Comparison of ENCODE assay signal across 14 mouse cellular contexts in genomic region chr17:15084226-15084848, GRCm38 (mm10). TPM values are rescaled to one million over a fixed set of nuclear protein-coding genes. Genes with fewer than 3 reads are reported as not detected.
DNase-seq lines count a peak whose midpoint lies in the region; ATAC-seq and TF ChIP-seq lines count a peak whose summit lies in the region.
"Had no signal": no experiment of that assay in that cellular context is flagged by ENCODE, and none has a peak within 500 bp of the region (broad histone marks: within the 10 kb centered on the region; RNA-seq: fewer than 3 reads in every experiment).

No protein-coding gene starts in this region.

- DNase-seq in c-Kit-positive CD71-positive TER-119-negative erythroid progenitor cells, embryonic 14.5 days (ENCODE audit: low read depth) = peak; percentile 66
- DNase-seq in limb, embryonic 11.5 days (ENCODE audit: low spot score) = no peak
- no peak for DNase-seq in yolk sac, embryonic 10.5 days (ENCODE audit: low spot score)
- DNase-seq: adrenal gland, adult 2 months; cerebellum, adult 11-12 months; gastrocnemius, postnatal 10 days; thymus, postnatal 25 days had no signal

- H3K4me2 ChIP-seq in intestine, embryonic 15.5 days (replicated peaks) = no peak overlapping the region
- H3K4me2 ChIP-seq in intestine, postnatal 0 days (replicated peaks; ENCODE audit: low read depth) = no peak overlapping the region
- H3K4me2 ChIP-seq in limb, embryonic 11.5 days (ENCODE audit: low read depth, severe bottlenecking) = no peak overlapping the region
- H3K4me2 ChIP-seq in hindbrain, embryonic 12.5 days (replicated peaks) = no peak overlapping the region
- no peak overlapping the region for H3K4me2 ChIP-seq in kidney, embryonic 14.5 days (replicated peaks; ENCODE audit: low read depth, low read length)
- H3K4me2 ChIP-seq: embryonic facial prominence, embryonic 15.5 days had no signal

- TF ChIP-seq CTCF in intestine, postnatal 0 days (IDR thresholded peaks at IDR 0.05; ENCODE audit: low read depth) = no peak

- H3K36me3 ChIP-seq in intestine, embryonic 15.5 days = no peaks in the 10 kb centered on the region
- no peaks in the 10 kb centered on the region for H3K36me3 ChIP-seq in intestine, postnatal 0 days (ENCODE audit: control insufficient read depth, insufficient read depth)
- H3K36me3 ChIP-seq in limb, embryonic 11.5 days (ENCODE audit: control insufficient read depth, insufficient read depth, low read length) = no peaks in the 10 kb centered on the region
- no peaks in the 10 kb centered on the region for H3K36me3 ChIP-seq in hindbrain, embryonic 12.5 days
- H3K36me3 ChIP-seq in kidney, embryonic 14.5 days (ENCODE audit: control insufficient read depth, insufficient read depth, low read length) = no peaks in the 10 kb centered on the region
- H3K36me3 ChIP-seq: embryonic facial prominence, embryonic 15.5 days had no signal

- no peaks in the 10 kb centered on the region for H3K27me3 ChIP-seq in intestine, embryonic 15.5 days (replicated peaks)
- H3K27me3 ChIP-seq in intestine, postnatal 0 days (replicated peaks; ENCODE audit: control insufficient read depth, insufficient read depth, low read length) = no peaks in the 10 kb centered on the region
- no peaks in the 10 kb centered on the region for H3K27me3 ChIP-seq in limb, embryonic 11.5 days (ENCODE audit: control insufficient read depth, insufficient read depth, low read length)
- peaks cover 4% of the 10 kb centered on the region; the same call in 1 of the 2 replicates for H3K27me3 ChIP-seq in hindbrain, embryonic 12.5 days
- H3K27me3 ChIP-seq in kidney, embryonic 14.5 days (ENCODE audit: control insufficient read depth, insufficient read depth, low read length) = no peaks in the 10 kb centered on the region
- H3K27me3 ChIP-seq: embryonic facial prominence, embryonic 15.5 days had no signal

- no peak overlapping the region for H3K27ac ChIP-seq in intestine, embryonic 15.5 days
- H3K27ac ChIP-seq in intestine, postnatal 0 days (ENCODE audit: low read depth, low read length) = no peak overlapping the region
- H3K27ac ChIP-seq in limb, embryonic 11.5 days (replicated peaks; ENCODE audit: low read depth, low read length) = 0 out of 2 replicates have a peak overlapping the region, but pooled peaks have one; percentile 8
- no peak overlapping the region for H3K27ac ChIP-seq in hindbrain, embryonic 12.5 days
- H3K27ac ChIP-seq in kidney, embryonic 14.5 days (ENCODE audit: low read depth, low read length) = no peak overlapping the region
- H3K27ac ChIP-seq: embryonic facial prominence, embryonic 15.5 days had no signal

- WGBS in intestine, embryonic 15.5 days = 65% methylated on average over 13 of the region's 13 CpGs
- WGBS in intestine, postnatal 0 days = 54% methylated on average over 13 of the region's 13 CpGs
- WGBS in limb, embryonic 11.5 days = 68% methylated on average over 13 of the region's 13 CpGs
- WGBS in hindbrain, embryonic 12.5 days = 61% methylated on average over 13 of the region's 13 CpGs
- WGBS in kidney, embryonic 14.5 days = 75% methylated on average over 13 of the region's 13 CpGs

- no peaks in the 10 kb centered on the region for H3K9me3 ChIP-seq in intestine, embryonic 15.5 days
- H3K9me3 ChIP-seq in intestine, postnatal 0 days (ENCODE audit: control insufficient read depth) = no peaks in the 10 kb centered on the region
- no peaks in the 10 kb centered on the region for H3K9me3 ChIP-seq in limb, embryonic 11.5 days (ENCODE audit: control insufficient read depth, low read length)
- H3K9me3 ChIP-seq in hindbrain, embryonic 12.5 days (replicated peaks) = no peaks in the 10 kb centered on the region
- H3K9me3 ChIP-seq in kidney, embryonic 14.5 days (ENCODE audit: control insufficient read depth, low read length) = no peaks in the 10 kb centered on the region
- H3K9me3 ChIP-seq: embryonic facial prominence, embryonic 15.5 days had no signal

- peaks cover 21% of the 10 kb centered on the region for H3K4me1 ChIP-seq in intestine, embryonic 15.5 days (replicated peaks)
- H3K4me1 ChIP-seq in intestine, postnatal 0 days (replicated peaks; ENCODE audit: control insufficient read depth, insufficient read depth, low read length) = peaks cover 4% of the 10 kb centered on the region; the same call in 1 of the 2 replicates
- H3K4me1 ChIP-seq in limb, embryonic 11.5 days (ENCODE audit: control insufficient read depth, insufficient read depth, low read length) = peaks cover 15% of the 10 kb centered on the region
- peaks cover 19% of the 10 kb centered on the region for H3K4me1 ChIP-seq in hindbrain, embryonic 12.5 days
- H3K4me1 ChIP-seq in kidney, embryonic 14.5 days (ENCODE audit: control insufficient read depth, insufficient read depth, low read length) = 0 out of 2 replicates have a peak, but pooled peaks cover 3% of the 10 kb centered on the region

- ATAC-seq in intestine, embryonic 15.5 days = peak; percentile 29; the same call in 1 of the 2 replicates
- no peak for ATAC-seq in intestine, postnatal 0 days
- ATAC-seq in limb, embryonic 11.5 days (ENCODE audit: insufficient number of reproducible peaks, low FRiP score, low TSS enrichment, low read depth) = no peak
- ATAC-seq in megakaryocyte-erythroid progenitor cell, adult 5-6 weeks (replicated peaks; ENCODE audit: low FRiP score, low TSS enrichment, poor library complexity, severe bottlenecking) = peak; percentile 95
- no peak for ATAC-seq in hindbrain, embryonic 12.5 days (ENCODE audit: low FRiP score)
- ATAC-seq in kidney, embryonic 14.5 days (ENCODE audit: low FRiP score, low TSS enrichment) = no peak

- H3K9ac ChIP-seq in intestine, embryonic 15.5 days = no peak overlapping the region
- H3K9ac ChIP-seq in intestine, postnatal 0 days (ENCODE audit: low read depth, low read length) = no peak overlapping the region
- H3K9ac ChIP-seq in limb, embryonic 11.5 days (ENCODE audit: low read length) = no peak overlapping the region
- H3K9ac ChIP-seq in hindbrain, embryonic 12.5 days = no peak overlapping the region
- no peak overlapping the region for H3K9ac ChIP-seq in kidney, embryonic 14.5 days (ENCODE audit: low read depth, low read length)
- H3K9ac ChIP-seq: embryonic facial prominence, embryonic 15.5 days had no signal

- no peak overlapping the region for H3K4me3 ChIP-seq in intestine, embryonic 15.5 days (replicated peaks)
- no peak overlapping the region for H3K4me3 ChIP-seq in intestine, postnatal 0 days (ENCODE audit: low read depth, low read length)
- no peak overlapping the region for H3K4me3 ChIP-seq in limb, embryonic 11.5 days (ENCODE audit: low read depth, low read length)
- H3K4me3 ChIP-seq in hindbrain, embryonic 12.5 days = no peak overlapping the region
- no peak overlapping the region for H3K4me3 ChIP-seq in kidney, embryonic 14.5 days (ENCODE audit: low read length)
- H3K4me3 ChIP-seq: embryonic facial prominence, embryonic 15.5 days had no signal

RNA-seq across cellular contexts. Expression of gene Gm3448, which starts 43.0 kb away (rescaled TPM):
- polyA plus RNA-seq in intestine, embryonic 15.5 days (2015; fragmentation: Nextera tagmentation; extraction: Ambion mirVana) = 4.3 TPM in 2 replicates
- 2.7 and 4.4 TPM in 2 replicates for polyA plus RNA-seq in intestine, postnatal 0 days (2015; fragmentation: Nextera tagmentation; extraction: Ambion mirVana)
- 2.5 and 3.2 TPM in 2 replicates for polyA plus RNA-seq in limb, embryonic 11.5 days (2014; fragmentation: Nextera tagmentation; extraction: Ambion mirVana)
- total RNA-seq in megakaryocyte-erythroid progenitor cell, adult 5-6 weeks (2014; fragmentation: Nextera tagmentation) = 4.2 and 7.4 TPM in 2 replicates
- 10.1 and 11.8 TPM in 2 replicates for total RNA-seq in megakaryocyte-erythroid progenitor cell, adult 5-6 weeks (2017)
- polyA plus RNA-seq in hindbrain, embryonic 12.5 days (2016; fragmentation: Nextera tagmentation; extraction: Ambion mirVana) = 5.9 and 6.5 TPM in 2 replicates
- 3.8 and 4.0 TPM in 2 replicates for polyA plus RNA-seq in kidney, embryonic 14.5 days (2014; fragmentation: Nextera tagmentation; extraction: Ambion mirVana)

RNA-seq across cellular contexts. Expression of gene Tcte3, which starts 43.0 kb away (rescaled TPM):
- 0.93 TPM in 1 of 2 replicates, not detected in the other for polyA plus RNA-seq in intestine, embryonic 15.5 days (2015; fragmentation: Nextera tagmentation; extraction: Ambion mirVana)
- 3.2 and 3.4 TPM in 2 replicates for polyA plus RNA-seq in intestine, postnatal 0 days (2015; fragmentation: Nextera tagmentation; extraction: Ambion mirVana)
- polyA plus RNA-seq in limb, embryonic 11.5 days (2014; fragmentation: Nextera tagmentation; extraction: Ambion mirVana) = 0.47 TPM in 1 of 2 replicates, not detected in the other
- total RNA-seq in megakaryocyte-erythroid progenitor cell, adult 5-6 weeks (2014; fragmentation: Nextera tagmentation) = 6.5 and 7.7 TPM in 2 replicates
- 3.3 TPM in 1 of 2 replicates, not detected in the other for total RNA-seq in megakaryocyte-erythroid progenitor cell, adult 5-6 weeks (2017)
- not detected in 2 replicates for polyA plus RNA-seq in hindbrain, embryonic 12.5 days (2016; fragmentation: Nextera tagmentation; extraction: Ambion mirVana)
- not detected in 2 replicates for polyA plus RNA-seq in kidney, embryonic 14.5 days (2014; fragmentation: Nextera tagmentation; extraction: Ambion mirVana)
- polyA plus RNA-seq: adrenal gland, adult 2 months; embryonic facial prominence, embryonic 15.5 days; limb, embryonic 14.5 days had no signal

RNA-seq across cellular contexts. Expression of gene Ermard, which starts 43.3 kb away (rescaled TPM):
- 54.6 and 65.7 TPM in 2 replicates for polyA plus RNA-seq in intestine, embryonic 15.5 days (2015; fragmentation: Nextera tagmentation; extraction: Ambion mirVana)
- polyA plus RNA-seq in intestine, postnatal 0 days (2015; fragmentation: Nextera tagmentation; extraction: Ambion mirVana) = 27.4 and 30.9 TPM in 2 replicates
- 68.3 and 74.3 TPM in 2 replicates for polyA plus RNA-seq in limb, embryonic 11.5 days (2014; fragmentation: Nextera tagmentation; extraction: Ambion mirVana)
- 96.5 and 117 TPM in 2 replicates for total RNA-seq in megakaryocyte-erythroid progenitor cell, adult 5-6 weeks (2014; fragmentation: Nextera tagmentation)
- total RNA-seq in megakaryocyte-erythroid progenitor cell, adult 5-6 weeks (2017) = 26.7 and 35.7 TPM in 2 replicates
- polyA plus RNA-seq in hindbrain, embryonic 12.5 days (2016; fragmentation: Nextera tagmentation; extraction: Ambion mirVana) = 97.1 and 112 TPM in 2 replicates
- 70.0 and 96.9 TPM in 2 replicates for polyA plus RNA-seq in kidney, embryonic 14.5 days (2014; fragmentation: Nextera tagmentation; extraction: Ambion mirVana)

Comparison
In these comparisons a context has a peak if more than half of its experiments do, and no peak if none do; other contexts are left out.
1. ATAC-seq: peak in intestine, embryonic 15.5 days (single experiment) and megakaryocyte-erythroid progenitor cell, adult 5-6 weeks (single experiment); none in intestine, postnatal 0 days (single experiment), limb, embryonic 11.5 days (single experiment), hindbrain, embryonic 12.5 days (single experiment) and kidney, embryonic 14.5 days (single experiment).